Mouse (Mus musculus) megakaryocyte, embryonic 14.5 days (primary cell): ENCODE results near the gene Arfgap2. TPM values are rescaled to one million over a fixed set of nuclear protein-coding genes. Genes with fewer than 3 reads are reported as not detected.

ENCODE experiments used
- H3K27me3 ChIP-seq: replicated peaks from 2 replicates; pipeline ENCODE3; 2012; ENCODE audit warnings: inconsistent platforms
- H3K36me3 ChIP-seq: replicated peaks from 2 replicates; pipeline ENCODE3; 2012; ENCODE audit warnings: low read length, inconsistent platforms, mixed read lengths
- H3K4me1 ChIP-seq: 2 replicates; pipeline ENCODE4 v1.6.1; 2012; ENCODE audit warnings: inconsistent platforms
- H3K4me3 ChIP-seq: replicated peaks from 2 replicates; pipeline ENCODE3; 2012; ENCODE audit warnings: moderate library complexity, mild to moderate bottlenecking, inconsistent platforms
- H3K9me3 ChIP-seq: 2 replicates; pipeline ENCODE4 v1.6.1; 2012; ENCODE audit warnings: inconsistent platforms
- FLI1 ChIP-seq: IDR thresholded peaks from 2 replicates; pipeline ENCODE4 v1.6.1; 2012; ENCODE audit warnings: low read length, inconsistent platforms, mixed read lengths
- GATA1 ChIP-seq: IDR thresholded peaks from 3 replicates; pipeline ENCODE4 v1.6.1; 2012; ENCODE audit warnings: mixed read lengths, low read length, inconsistent platforms, borderline replicate concordance
- polyA plus RNA-seq: library from polyadenylated mRNA; stranded (reverse); fragments of >175 nt; gene quantifications from 2 replicates; pipeline ENCODE4 v1.2.3, GENCODE M21; 2012; ENCODE audit warnings: low replicate concordance; ENCODE audit not compliant: insufficient read depth

The Arfgap2 gene
- polyA plus RNA-seq, 1 experiment: 28.6 TPM

- Histone ChIP-seq H3K27me3 (peaks cover 26% of the 10 kb centered on the region), H3K9me3 (no peaks in the 10 kb centered on the region), H3K4me1 (peaks cover 31% of the 10 kb centered on the region), H3K4me3 (no peak overlapping the region), H3K36me3 (no peaks in the 10 kb centered on the region)
- TF ChIP-seq FLI1 (no peak), GATA1 (no peak)
Observed at GRCm38 (mm10) chr2:91305926-91306325, 41.2 kb downstream of the Arfgap2 start.

DNA sequence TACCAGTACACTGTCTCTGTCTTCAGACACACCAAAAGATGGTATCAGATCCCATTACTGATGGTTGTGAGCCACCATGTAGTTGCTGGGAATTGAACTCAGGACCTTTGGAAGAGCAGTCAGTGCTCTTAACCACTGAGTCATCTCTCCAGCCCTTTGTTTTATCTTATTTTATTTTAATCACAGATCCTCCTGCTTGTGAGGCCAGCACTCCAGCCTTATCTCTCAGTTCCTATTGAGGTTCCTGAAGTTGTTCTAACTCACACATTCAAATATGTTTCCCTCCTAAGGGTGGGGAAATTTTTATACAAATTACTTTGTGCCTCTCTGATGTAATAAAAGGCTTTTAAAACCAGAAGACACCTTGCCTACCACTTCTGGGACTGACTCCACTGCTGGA lies 41.8 kb downstream of the Arfgap2 start:
- TF ChIP-seq GATA1 (no peak), FLI1 (no peak)
- Histone ChIP-seq H3K9me3 (no peaks in the 10 kb centered on the region), H3K27me3 (peaks cover 26% of the 10 kb centered on the region), H3K4me3 (no peak overlapping the region), H3K36me3 (no peaks in the 10 kb centered on the region), H3K4me1 (peaks cover 31% of the 10 kb centered on the region)

- Histone ChIP-seq H3K36me3 (no peaks in the 10 kb centered on the region), H3K9me3 (no peaks in the 10 kb centered on the region), H3K4me1 (peaks cover 23% of the 10 kb centered on the region), H3K4me3 (peak overlapping the region; percentile 24), H3K27me3 (peaks cover 26% of the 10 kb centered on the region)
- TF ChIP-seq FLI1: no peak
- TF ChIP-seq GATA1: no peak
Observed at GRCm38 (mm10) chr2:91308680-91309079, 43.9 kb downstream of the Arfgap2 start.

GRCm38 (mm10) chr2:91309546-91309945 lies 44.8 kb downstream of the Arfgap2 start:
- Histone ChIP-seq H3K4me3 (no peak overlapping the region), H3K36me3 (no peaks in the 10 kb centered on the region), H3K9me3 (no peaks in the 10 kb centered on the region), H3K27me3 (peaks cover 21% of the 10 kb centered on the region), H3K4me1 (peaks cover 20% of the 10 kb centered on the region)
- TF ChIP-seq FLI1: no peak
- TF ChIP-seq GATA1: no peak

GRCm38 (mm10) chr2:91312578-91313311 lies 48.0 kb downstream of the Arfgap2 start:
- no peak for TF ChIP-seq GATA1
- TF ChIP-seq FLI1: no peak
- Histone ChIP-seq H3K27me3 (peaks cover 6% of the 10 kb centered on the region), H3K4me3 (no peak overlapping the region), H3K9me3 (peaks cover 4% of the 10 kb centered on the region; the same call in 1 of the 2 replicates), H3K36me3 (no peaks in the 10 kb centered on the region), H3K4me1 (peaks cover 13% of the 10 kb centered on the region)

- Histone ChIP-seq H3K36me3 (no peaks in the 10 kb centered on the region), H3K27me3 (peaks cover 2% of the 10 kb centered on the region), H3K9me3 (peaks cover 4% of the 10 kb centered on the region; the same call in 1 of the 2 replicates), H3K4me3 (no peak overlapping the region), H3K4me1 (peaks cover 7% of the 10 kb centered on the region; the same call in 1 of the 2 replicates)
- TF ChIP-seq FLI1 (no peak), GATA1 (no peak)
Observed at GRCm38 (mm10) chr2:91314184-91314583, 49.4 kb downstream of the Arfgap2 start.

DNA sequence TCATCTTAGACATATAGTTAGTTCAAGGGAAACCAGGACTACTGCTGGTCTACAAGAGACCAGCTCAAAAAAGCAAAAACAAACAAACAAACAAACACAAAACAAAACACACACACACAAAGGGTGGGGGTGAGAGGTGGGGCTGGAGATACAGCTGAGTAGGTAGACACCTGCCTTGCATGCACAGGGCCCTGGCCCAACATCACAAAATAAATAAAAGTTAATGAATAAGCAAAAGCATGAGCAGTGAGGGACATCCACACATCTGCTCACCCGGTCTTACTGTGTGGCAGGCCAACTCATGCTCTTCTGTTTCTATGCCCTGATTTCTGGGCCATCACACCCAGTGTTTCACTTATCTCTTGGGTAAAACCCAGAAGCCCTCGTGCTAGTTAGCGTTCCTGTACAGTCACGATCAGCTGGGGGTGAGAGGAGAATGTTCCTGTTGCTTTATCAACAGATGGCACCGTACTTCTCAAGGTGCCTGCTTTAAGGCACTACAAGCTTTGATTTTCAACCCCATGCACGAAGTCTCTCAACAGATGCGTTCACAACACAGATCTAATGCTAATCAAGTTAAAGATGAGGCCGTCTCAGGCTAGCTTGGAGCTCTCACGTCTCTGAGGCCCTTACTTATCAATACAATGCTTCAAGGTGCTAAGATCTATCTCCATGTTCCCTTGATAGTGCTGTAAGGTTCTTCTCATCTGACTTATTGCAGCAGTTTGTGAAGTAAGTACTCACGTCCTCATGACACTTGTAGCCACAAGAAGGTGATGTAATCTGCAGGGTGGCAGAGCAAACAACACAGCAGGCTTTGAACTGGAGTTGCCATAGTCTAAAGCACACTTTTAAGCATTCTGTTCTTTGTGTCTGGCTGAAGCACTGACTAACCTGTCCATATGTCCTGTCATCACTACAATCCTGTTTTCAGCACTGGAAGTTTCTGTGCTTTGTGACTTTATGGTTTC lies 56.1 kb downstream of the Arfgap2 start:
- H3K4me1 ChIP-seq: no peaks in the 10 kb centered on the region
- H3K27me3 ChIP-seq: peaks cover 20% of the 10 kb centered on the region
- peaks cover 4% of the 10 kb centered on the region; the same call in 1 of the 2 replicates for H3K9me3 ChIP-seq
- TF ChIP-seq FLI1 (no peak), GATA1 (no peak)
- no peaks in the 10 kb centered on the region for H3K36me3 ChIP-seq
- no peak overlapping the region for H3K4me3 ChIP-seq

GRCm38 (mm10) chr2:91321923-91322322 lies 57.1 kb downstream of the Arfgap2 start:
- no peak for TF ChIP-seq GATA1
- TF ChIP-seq FLI1: no peak
- Histone ChIP-seq H3K27me3 (peaks cover 21% of the 10 kb centered on the region), H3K4me1 (no peaks in the 10 kb centered on the region), H3K4me3 (no peak overlapping the region), H3K9me3 (peaks cover 2% of the 10 kb centered on the region; the same call in 1 of the 2 replicates), H3K36me3 (no peaks in the 10 kb centered on the region)

GRCm38 (mm10) chr2:91322490-91322889 lies 57.7 kb downstream of the Arfgap2 start:
- peaks cover 23% of the 10 kb centered on the region for H3K27me3 ChIP-seq
- H3K36me3 ChIP-seq: no peaks in the 10 kb centered on the region
- H3K4me1 ChIP-seq: no peaks in the 10 kb centered on the region
- TF ChIP-seq GATA1: no peak
- TF ChIP-seq FLI1: no peak
- H3K4me3 ChIP-seq: no peak overlapping the region
- H3K9me3 ChIP-seq: no peaks in the 10 kb centered on the region
